11 mouse cellular contexts compared by ENCODE assay signal in genomic region chr13:44982799-44983198, GRCm38 (mm10).
"Had no signal": no experiment of that assay in that cellular context is flagged by ENCODE, and none has a peak within 500 bp of the region (broad histone marks: within the 10 kb centered on the region; RNA-seq: fewer than 3 reads in every experiment).

No protein-coding gene starts in this region.

- H3K27ac ChIP-seq: limb, embryonic 12.5 days; midbrain, embryonic 12.5 days; stomach, embryonic 15.5 days had no signal

- H3K4me3 ChIP-seq: limb, embryonic 12.5 days; midbrain, embryonic 12.5 days; stomach, embryonic 15.5 days had no signal

- H3K9ac ChIP-seq: limb, embryonic 12.5 days; midbrain, embryonic 12.5 days; stomach, embryonic 15.5 days had no signal

- ATAC-seq: midbrain, embryonic 16.5 days had no signal

- H3K9me3 ChIP-seq: limb, embryonic 12.5 days; midbrain, embryonic 12.5 days; stomach, embryonic 15.5 days had no signal

- H3K4me2 ChIP-seq: limb, embryonic 12.5 days; midbrain, embryonic 12.5 days; stomach, embryonic 15.5 days had no signal

- H3K27me3 ChIP-seq: limb, embryonic 12.5 days; midbrain, embryonic 12.5 days; stomach, embryonic 15.5 days had no signal

- H3K4me1 ChIP-seq: midbrain, embryonic 12.5 days; stomach, embryonic 15.5 days had no signal

- H3K36me3 ChIP-seq: stomach, embryonic 15.5 days had no signal

- DNase-seq: kidney, adult 11 months; kidney, postnatal 10 days; kidney, postnatal 4 days; lung, adult 18-20 months; right cerebral cortex, postnatal 4 days; spleen, adult 18-20 months; thymus, postnatal 36 days had no signal
